Mouse (Mus musculus): Measurements from ENCODE around the gene Ldlrad3. TPM values are rescaled to one million over a fixed set of nuclear protein-coding genes. Genes with fewer than 3 reads are reported as not detected.
A peak's percentile ranks its signal among the peaks of the same experiment; 100 is the strongest.

The Ldlrad3 gene
- total and polyA plus RNA-seq, 3 experiments: 3.5 to 6.1 TPM; not detected in 1

DNA sequence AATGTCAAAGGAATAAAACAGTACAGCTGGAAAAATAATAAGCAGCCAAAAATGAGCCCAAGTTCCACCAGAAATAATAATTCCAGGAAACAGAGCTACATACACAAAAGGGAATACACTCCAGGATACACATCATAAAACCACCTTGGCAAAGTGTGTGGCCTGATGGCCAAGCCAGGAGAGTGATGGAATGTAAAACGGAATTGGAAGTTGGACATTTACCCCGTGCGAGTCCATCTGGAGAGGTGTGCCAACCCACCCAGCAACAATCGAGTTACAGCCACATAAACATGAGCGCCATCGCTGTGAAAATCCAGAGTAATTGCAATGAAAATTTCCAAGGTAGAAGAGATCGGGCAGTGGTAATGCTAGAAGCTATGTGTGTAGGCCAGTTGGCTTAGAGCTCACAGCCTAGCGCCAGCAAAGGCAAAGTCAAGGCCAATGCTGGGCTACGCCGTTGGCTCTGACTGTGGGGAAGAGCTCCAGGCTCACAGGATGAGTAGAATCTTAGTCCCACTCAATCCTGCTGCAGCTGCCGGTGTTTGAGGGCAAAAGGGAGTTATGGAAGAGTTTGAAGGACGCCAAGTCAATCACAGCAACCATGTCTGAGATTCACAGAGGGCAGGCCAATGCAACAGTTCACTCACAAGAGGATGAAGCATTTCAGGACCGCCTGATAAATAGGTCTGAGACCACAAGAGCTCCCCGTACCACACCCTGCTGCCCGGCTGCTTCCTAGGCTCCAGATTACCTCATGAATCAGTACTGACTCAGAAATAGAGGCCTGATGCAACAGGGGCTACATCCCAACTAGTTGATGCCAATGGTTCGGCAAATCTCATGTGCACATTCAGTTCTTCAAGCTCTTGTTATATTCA, 7.0 kb upstream of the Ldlrad3 start:
- DNase-seq (ENCODE audit: low read depth, low spot score): peak; percentile 45
- Histone ChIP-seq H3K9ac (ENCODE audit: control insufficient read depth, low read depth, low read length, poor library complexity, severe bottlenecking) (no peak overlapping the region), H3K79me2 (ENCODE audit: control insufficient read depth, insufficient read depth, low read length, poor library complexity) (no peaks in the 10 kb centered on the region), H3K9me3 (replicated peaks; ENCODE audit: insufficient read depth, low read length) (no peaks in the 10 kb centered on the region), H3K27ac (ENCODE audit: control insufficient read depth, low read depth, low read length) (no peak overlapping the region), H3K4me3 (ENCODE audit: control insufficient read depth in 1 of 2, insufficient read depth in 1 of 2, low read depth in 2 of 2, low read length in 2 of 2) (no peak overlapping the region), H3K4me1 (ENCODE audit: control insufficient read depth in 1 of 2, insufficient read depth in 2 of 2, low read length in 2 of 2) (peaks cover 0 to 16% of the 10 kb centered on the region in 2 experiments; a peak in 3 of 4 replicates), H3K36me3 (ENCODE audit: control insufficient read depth in 1 of 2, insufficient read depth in 2 of 2, low read length in 2 of 2) (peaks cover 0 to 18% of the 10 kb centered on the region in 2 experiments; a peak in 2 of 4 replicates), H3K27me3 (ENCODE audit: control insufficient read depth in 1 of 2, insufficient read depth in 2 of 2, low read length in 2 of 2) (no peaks in the 10 kb centered on the region)
- TF ChIP-seq POLR2AphosphoS2 (IDR thresholded peaks at IDR 0.05; ENCODE audit: low read length): no peak
- TF ChIP-seq TBP (IDR thresholded peaks at IDR 0.05; ENCODE audit: low read depth, low read length): no peak
- TF ChIP-seq NELFE (IDR thresholded peaks at IDR 0.05; ENCODE audit: low read depth, low read length): no peak
- TF ChIP-seq MXI1 (IDR thresholded peaks at IDR 0.05; ENCODE audit: low read depth, low read length): no peak
- TF ChIP-seq MAFK (IDR thresholded peaks at IDR 0.05; ENCODE audit: borderline replicate concordance, low read depth, low read length): no peak
- TF ChIP-seq USF1 (IDR thresholded peaks at IDR 0.05; ENCODE audit: low read depth, low read length): no peak
- peak; percentile 75 for TF ChIP-seq RCOR1 (IDR thresholded peaks at IDR 0.05; ENCODE audit: low read depth, low read length)
- no peak for TF ChIP-seq ELF1 (IDR thresholded peaks at IDR 0.05; ENCODE audit: low read depth, low read length)
- no peak for TF ChIP-seq MYB (IDR thresholded peaks at IDR 0.05; ENCODE audit: low read depth, low read length)
- TF ChIP-seq POLR2A (IDR thresholded peaks at IDR 0.05; ENCODE audit: control insufficient read depth in 1 of 2, insufficient read depth in 1 of 2, low read depth in 1 of 2, low read length in 2 of 2, poor library complexity in 1 of 2): no peak
- no peak for TF ChIP-seq CHD2 (IDR thresholded peaks at IDR 0.05; ENCODE audit: low read length)
- no peak for TF ChIP-seq RAD21 (IDR thresholded peaks at IDR 0.05; ENCODE audit: low read depth, low read length)
- TF ChIP-seq JUND (IDR thresholded peaks at IDR 0.05; ENCODE audit: low read depth, low read length): no peak
- TF ChIP-seq USF2 (IDR thresholded peaks at IDR 0.05; ENCODE audit: borderline replicate concordance in 1 of 2, insufficient read depth in 1 of 2, low read depth in 1 of 2, low read length in 2 of 2): no peak
- no peak for TF ChIP-seq POLR2AphosphoS5 (IDR thresholded peaks at IDR 0.05; ENCODE audit: borderline replicate concordance, low read depth, low read length)
- no peak for TF ChIP-seq GATA1 (IDR thresholded peaks at IDR 0.05; ENCODE audit: low read depth, low read length)
- peak; percentile 51; the same call in 1 of the 2 replicates for TF ChIP-seq TAL1 (IDR thresholded peaks at IDR 0.05; ENCODE audit: low read length)
- no peak for TF ChIP-seq MYC (IDR thresholded peaks at IDR 0.05; ENCODE audit: low read depth, low read length)
- no peak for TF ChIP-seq NRF1 (IDR thresholded peaks at IDR 0.05; ENCODE audit: insufficient read depth, low read depth, low read length, poor library complexity, severe bottlenecking)
- no peak for TF ChIP-seq ZNF384 (IDR thresholded peaks at IDR 0.05; ENCODE audit: low read depth, low read length)
- no peak for TF ChIP-seq CHD1 (IDR thresholded peaks at IDR 0.05; ENCODE audit: low read depth, low read length)
- TF ChIP-seq HCFC1 (IDR thresholded peaks at IDR 0.05; ENCODE audit: low read depth, low read length): no peak
- TF ChIP-seq EP300 (IDR thresholded peaks at IDR 0.05; ENCODE audit: low read depth in 1 of 2, low read length in 2 of 2): peak in 1 of 2 experiments; percentile 31; a peak in 1 of 4 replicates
- no peak for TF ChIP-seq E2F4 (IDR thresholded peaks at IDR 0.05; ENCODE audit: borderline replicate concordance, low read depth, low read length)
- TF ChIP-seq ZKSCAN1 (IDR thresholded peaks at IDR 0.05; ENCODE audit: low read depth, low read length): no peak
- TF ChIP-seq KAT2A (conservative IDR thresholded peaks at IDR 0.05; ENCODE audit: low read depth, low read length): no peak
- TF ChIP-seq ETS1 (IDR thresholded peaks at IDR 0.05; ENCODE audit: low read depth, low read length): no peak
- no peak for TF ChIP-seq CTCF (IDR thresholded peaks at IDR 0.05 in 2 of 3, conservative IDR thresholded peaks at IDR 0.05 in 1 of 3; ENCODE audit: control insufficient read depth in 1 of 3, insufficient read depth in 1 of 3, low read depth in 2 of 3, low read length in 3 of 3, poor library complexity in 1 of 3, severe bottlenecking in 1 of 3)
- peak; percentile 48; the same call in 1 of the 2 replicates for TF ChIP-seq BHLHE40 (IDR thresholded peaks at IDR 0.05; ENCODE audit: borderline replicate concordance, low read depth, low read length)
- TF ChIP-seq MAZ (IDR thresholded peaks at IDR 0.05; ENCODE audit: low read depth, low read length): no peak
- no peak for TF ChIP-seq SMC3 (IDR thresholded peaks at IDR 0.05; ENCODE audit: low read depth, low read length)
- no peak for TF ChIP-seq UBTF (IDR thresholded peaks at IDR 0.05; ENCODE audit: borderline replicate concordance, insufficient read depth, low read depth, low read length)
- TF ChIP-seq SIN3A (IDR thresholded peaks at IDR 0.05; ENCODE audit: low read length): no peak
